Mouse (Mus musculus) spleen, postnatal 4 days (tissue): Measurements from ENCODE around the gene Fam171a2.
"Not testable (repeated sequence)": the region's sequence is repeated elsewhere in the genome, so short reads cannot be mapped to it uniquely, and the experiment has no call there.

ENCODE experiments used
- DNase-seq, 2 experiments: peaks; one replicate each; pipeline ENCODE4 v3.0.0; 2022; ENCODE audit warnings: low spot score in 2 of 2

Gene Fam171a2

DNA sequence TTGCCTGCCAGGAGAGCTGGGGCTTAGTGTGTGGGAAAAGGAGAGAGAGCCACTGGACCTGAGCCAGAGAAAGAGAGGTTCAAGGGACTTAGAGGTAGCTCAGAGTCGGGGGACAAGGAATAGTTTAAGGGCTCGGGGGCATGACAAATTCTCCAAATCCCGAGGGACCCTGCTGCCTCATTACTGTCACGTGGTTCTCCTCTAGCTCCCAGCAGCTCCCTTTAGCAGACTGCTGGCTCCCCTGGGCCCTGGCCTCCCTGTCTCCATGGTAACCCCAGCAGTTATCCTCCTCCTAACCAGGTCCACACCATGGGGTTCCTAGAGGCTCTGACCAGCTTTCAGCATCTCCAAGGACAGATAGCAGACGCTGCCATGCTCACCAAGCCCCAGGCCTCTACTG lies 52.2 kb downstream of the Fam171a2 start:
- DNase-seq: no peak

GRCm38 (mm10) chr11:102394421-102395124 lies 52.9 kb downstream of the Fam171a2 start:
- DNase-seq: no peak

- no peak for DNase-seq
Observed at GRCm38 (mm10) chr11:102393719-102394420, 53.6 kb downstream of the Fam171a2 start.

DNA sequence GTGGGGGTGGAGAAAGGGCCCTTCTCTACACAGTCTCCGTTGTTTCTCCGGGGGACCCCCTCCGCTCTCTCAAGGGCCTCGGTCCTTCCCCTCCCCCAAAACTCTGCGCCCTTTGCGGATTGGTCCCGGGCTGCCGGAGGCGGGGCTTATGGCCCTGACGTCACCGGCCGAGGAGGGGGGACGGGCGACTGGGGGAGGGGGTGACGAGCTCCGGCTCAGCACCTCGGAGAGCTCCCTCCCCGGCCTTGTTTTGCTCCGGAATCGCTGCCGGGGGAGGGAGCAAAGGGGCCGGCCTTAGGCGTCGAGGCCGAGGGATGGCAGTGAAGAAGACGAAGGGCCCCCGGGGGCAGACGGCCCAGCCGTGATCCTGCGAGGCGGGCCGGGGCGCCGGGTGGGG lies 54.2 kb downstream of the Fam171a2 start, which contains the start of gene Rundc3a:
Gene Rundc3a (plus strand): TSS at position 166 of the 397 bp plus-strand sequence.
- DNase-seq: peak; percentile 75 to 91

GRCm38 (mm10) chr11:102392441-102393237 lies 54.8 kb downstream of the Fam171a2 start:
- peak in 1 of 2 experiments; percentile 58 for DNase-seq

GRCm38 (mm10) chr11:102389436-102389835 lies 58.0 kb downstream of the Fam171a2 start:
- not testable (repeated sequence) for DNase-seq
